Mouse (Mus musculus) lung, adult 18-20 months (tissue): Measurements from ENCODE around the gene Xab2.
"Not testable (repeated sequence)": the region's sequence is repeated elsewhere in the genome, so short reads cannot be mapped to it uniquely, and the experiment has no call there.

Experiments used
- DNase-seq, 2 experiments: peaks; one replicate each; pipeline ENCODE4 v3.0.0; 2022; ENCODE audit warnings: mixed read lengths in 2 of 2

The Xab2 gene

DNA sequence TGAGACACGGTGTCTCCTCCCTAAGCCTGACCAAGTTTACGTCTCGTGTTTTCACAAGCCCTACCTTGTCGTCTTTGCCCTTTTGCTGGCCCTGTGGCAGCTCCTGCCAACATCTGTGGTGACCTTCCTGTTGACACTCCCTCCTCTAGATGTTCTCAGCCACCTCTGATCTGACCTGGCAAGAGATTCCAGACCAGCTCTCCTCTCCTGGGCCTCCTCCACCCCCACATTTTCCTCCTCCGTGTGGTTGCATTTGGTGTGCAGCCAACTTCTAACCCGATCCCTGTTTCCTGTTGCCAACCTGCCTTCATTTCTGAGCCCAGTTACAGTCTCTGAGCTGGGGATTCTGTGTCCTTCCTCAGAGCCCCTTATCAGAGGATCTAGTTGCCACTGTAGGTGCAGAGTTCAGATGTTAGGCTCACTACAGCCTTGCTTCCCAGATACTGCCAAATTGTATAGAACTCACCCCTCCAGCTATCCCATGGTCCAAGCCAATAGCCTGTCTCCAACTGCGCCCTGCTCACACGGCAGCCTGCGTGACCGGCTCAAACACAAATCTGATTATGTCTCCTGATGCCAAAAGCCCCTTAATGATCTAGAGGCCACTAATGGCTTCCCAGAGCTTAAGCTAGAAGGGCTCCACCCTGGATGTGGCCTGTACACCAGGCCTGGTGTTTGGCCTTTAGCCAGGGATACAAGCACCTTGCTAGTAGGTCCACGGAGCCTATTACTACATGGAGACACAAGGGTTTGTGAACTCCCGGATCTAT is 11.9 kb downstream of the Xab2 start:
- DNase-seq, result peak; percentile 78 to 85

DNA sequence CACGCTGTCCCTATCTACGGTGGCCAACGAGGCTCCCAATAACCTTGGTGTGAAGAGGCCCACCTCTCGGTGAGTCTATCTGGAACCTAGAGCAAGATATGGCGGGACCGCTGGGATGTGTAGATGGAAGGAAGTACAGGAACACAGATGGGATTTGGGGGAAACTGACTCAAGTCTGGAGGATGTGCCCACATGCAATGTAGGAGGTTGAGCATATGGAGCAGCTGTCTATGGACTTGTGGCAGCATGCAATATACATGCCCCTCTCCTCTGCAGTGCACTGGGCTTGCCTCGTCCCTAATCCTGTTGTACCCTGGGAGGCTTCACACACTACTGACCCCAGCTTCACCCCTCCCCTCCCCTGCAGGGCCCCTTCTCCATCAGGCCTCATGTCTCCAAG is 13.3 kb downstream of the Xab2 start:
- DNase-seq, result no peak

DNA sequence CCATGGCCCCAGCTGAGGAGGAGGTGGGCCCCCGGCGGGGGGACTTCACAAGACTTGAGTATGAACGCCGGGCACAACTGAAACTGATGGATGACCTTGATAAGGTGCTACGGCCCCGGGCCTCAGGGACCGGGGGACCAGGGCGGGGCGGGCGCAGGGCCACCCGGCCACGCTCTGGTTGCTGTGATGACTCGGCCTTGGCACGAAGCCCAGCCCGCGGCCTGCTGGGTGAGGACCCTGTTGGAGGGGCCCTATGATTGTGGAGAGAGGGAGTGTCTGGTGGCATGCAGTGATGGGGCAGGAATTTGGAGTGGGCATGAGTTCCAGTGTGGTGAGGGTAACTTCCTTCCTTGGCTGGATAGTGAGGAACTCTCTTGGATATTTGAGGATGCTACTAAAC is 14.5 kb downstream of the Xab2 start:
- no peak for DNase-seq

DNA sequence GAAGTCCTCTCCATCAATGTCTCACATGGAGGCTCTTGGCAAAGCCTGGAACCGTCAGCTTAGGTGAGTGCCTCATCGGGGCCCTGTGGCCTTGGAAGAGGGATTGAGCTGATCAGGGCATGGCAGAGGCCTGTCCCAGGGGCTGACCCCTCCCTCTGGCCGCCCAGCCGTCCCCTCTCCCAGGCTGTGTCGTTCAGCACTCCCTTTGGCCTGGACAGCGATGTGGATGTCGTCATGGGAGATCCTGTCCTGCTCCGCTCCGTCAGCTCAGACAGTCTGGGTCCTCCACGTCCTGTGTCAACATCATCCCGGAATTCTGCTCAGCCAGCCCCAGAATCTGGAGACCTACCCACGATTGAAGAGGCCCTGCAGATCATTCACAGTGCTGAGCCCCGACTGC is 17.7 kb downstream of the Xab2 start:
- no peak for DNase-seq

DNA sequence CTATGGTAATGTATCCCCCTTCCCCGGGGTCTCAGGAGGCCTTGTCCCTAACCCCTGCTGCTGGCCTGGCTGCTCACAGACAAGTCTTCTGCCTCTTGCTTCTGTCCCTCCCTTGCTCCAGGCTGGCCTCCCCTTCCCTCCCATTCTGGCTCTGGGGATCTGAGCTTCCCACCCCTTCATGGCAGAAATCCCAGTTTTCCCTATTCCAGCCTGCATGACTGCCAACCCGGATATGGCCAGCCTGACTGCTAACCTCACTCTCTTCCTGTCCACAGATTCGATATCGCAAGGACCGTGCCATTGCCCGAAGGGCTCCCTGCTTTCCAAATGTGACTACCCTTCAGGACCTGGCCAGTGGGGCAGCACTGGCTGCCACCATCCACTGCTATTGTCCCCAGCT is 20.7 kb downstream of the Xab2 start:
- DNase-seq, result peak; percentile 38 to 42

DNA sequence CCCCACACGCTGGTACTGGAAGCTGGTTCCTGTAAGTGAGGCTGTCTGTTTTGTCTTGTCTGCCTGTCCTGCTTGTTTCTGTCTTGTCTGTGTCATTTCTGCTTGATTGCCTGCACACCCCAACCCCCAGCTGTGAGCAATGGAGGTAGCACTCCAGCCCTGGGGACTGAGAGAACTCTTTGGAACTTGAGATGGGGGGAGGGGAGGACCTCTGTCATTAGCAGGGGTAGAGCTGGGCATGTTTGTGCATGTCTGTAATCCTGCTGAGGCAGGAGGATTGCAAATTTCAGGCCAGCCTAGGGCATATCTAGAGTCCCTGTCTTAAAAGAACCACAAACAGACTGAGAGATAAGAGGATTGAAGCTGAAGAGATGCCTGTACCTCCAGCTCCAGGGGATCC is 21.9 kb downstream of the Xab2 start:
- no peak for DNase-seq

DNA sequence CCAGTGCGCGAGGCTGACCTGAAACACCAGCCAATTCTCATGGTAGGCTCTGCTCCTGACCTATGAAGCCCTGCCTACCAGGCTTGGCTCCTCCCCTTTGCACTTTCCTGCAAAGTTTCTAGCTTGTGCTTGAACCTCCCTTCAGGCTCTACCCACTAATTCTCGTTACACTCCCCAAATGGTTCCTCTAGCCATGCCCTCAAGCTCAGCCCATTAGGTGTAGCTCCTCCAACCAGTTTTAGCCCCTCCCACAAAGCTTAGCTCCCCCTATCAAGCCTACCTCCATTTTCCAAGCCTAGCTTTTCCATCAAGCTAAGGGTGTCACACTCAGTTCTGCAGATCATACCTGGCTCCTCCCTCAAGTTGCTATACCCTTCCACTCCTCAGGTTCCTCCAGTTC is 23.1 kb downstream of the Xab2 start:
- DNase-seq, result no peak

DNA sequence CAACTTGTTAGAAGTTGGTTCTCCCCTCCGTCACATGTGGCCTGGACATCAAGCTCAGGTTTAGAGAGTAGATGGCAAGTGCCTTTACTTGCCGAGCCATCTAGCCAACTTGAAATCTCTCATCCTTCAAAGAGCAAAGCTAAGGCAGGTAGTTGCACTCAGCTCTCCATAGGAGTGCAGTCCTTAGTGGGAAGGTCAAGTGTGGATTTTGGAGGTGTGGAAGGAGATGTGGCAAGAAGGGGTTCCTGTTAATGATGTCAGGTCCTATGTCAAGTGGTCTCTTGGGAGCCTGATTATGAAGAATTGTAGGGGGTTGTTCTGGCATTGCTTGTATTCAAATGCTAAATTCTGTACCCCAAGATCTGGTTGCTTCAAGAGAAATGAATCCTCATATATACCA is 26.6 kb downstream of the Xab2 start:
- peak; percentile 49 to 63 for DNase-seq

DNA sequence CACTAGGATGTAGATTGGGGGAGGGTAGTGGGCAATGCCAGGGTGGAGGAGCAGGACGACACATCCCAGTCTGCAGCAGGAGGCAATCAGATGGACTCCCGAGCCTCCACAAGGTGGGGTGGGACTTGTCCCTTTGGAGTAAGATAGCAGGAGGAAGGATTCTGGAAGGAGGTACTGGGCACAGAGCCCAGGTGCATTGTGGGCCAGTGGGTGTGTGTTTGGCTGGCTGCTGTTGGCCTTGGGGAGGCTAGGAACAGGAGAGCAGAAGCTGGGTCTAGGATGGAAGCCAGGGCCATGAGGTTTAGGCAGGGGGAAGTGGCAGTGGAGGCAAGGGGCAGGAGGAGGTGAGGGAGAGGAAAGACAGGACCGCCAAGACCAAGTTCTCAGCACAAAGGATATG is 27.6 kb downstream of the Xab2 start:
- DNase-seq, result peak; percentile 47 to 48

DNA sequence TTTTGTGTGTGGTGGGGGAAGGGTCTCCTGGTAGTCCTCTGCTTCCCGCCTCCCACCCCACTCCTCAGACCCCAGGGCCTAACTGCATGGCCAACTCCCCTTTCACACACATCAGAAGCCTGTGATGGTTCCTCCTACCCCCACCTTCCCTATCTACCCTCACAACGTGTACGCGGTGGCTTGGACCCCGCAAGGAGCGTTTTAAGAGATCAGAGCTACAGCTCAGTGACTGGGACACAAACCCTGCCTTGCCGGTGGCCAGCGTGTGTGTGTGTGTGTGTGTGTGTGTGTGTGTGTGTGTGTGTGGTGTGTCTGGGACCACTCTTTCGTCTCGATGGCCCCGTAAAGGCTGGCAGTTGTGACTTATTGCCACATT is 32.9 kb downstream of the Xab2 start:
- no peak for DNase-seq

DNA sequence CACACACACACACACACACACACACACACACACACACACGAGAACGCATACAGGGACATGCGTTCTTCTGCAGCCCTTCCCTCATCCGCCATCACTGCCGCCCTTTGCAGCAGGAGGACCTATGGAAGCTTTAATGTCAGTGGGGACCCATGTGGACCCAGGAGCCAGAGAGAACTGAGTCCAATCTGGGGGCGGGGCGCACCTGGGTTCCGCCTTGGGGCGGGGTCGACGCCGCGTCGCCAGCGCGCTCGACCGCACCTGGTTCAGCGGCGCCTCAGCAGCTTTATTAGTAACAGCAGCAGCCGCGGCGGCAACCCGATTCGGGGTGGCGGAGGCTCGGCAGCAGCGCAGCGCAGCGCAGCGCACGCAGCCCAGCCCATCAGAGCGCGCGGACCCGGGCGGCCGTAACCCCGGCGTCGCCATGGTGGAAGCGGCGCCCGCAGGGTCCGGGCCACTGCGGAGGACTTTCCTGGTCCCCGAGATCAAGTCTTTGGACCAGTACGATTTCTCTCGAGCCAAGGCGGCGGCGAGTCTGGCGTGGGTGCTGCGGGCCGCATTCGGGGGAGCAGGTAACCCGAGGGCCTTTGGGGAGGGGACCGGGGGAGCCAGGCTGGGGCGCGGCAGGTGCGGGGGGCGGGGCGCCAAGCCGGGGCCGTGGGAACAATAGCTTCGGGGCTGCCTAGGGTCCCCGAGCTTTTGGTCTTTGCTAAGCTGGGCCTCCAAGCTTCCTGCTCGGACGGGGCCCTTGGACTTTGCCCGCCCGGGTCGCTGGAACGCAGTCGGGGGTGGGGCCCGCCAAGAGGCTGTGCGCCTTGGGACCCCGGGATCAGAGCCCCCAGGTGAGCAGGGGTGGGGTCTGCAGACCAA is 33.5 kb downstream of the Xab2 start:
- DNase-seq, result peak; percentile 78 to 85

DNA sequence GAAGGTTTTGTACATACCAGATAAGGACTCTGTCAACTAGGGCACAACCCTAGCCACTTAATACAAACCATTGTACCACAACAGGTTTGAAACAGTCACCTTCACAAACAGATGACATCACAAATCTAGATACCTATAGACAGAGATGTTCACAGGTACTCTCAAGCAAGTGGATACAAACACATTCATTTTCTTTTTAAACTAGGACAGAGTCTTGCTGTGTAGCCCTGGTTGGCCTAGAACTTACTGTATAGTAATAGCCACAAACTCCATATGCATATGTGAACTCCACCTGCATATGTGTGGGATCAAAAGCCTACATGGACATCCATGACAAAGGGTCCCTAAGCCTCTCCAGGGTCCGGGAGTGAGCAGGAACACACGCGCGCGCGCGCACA is 34.1 kb downstream of the Xab2 start, which contains the start of gene Camsap3:
Gene Camsap3 (plus strand): TSS at position 301 of the 398 bp plus-strand sequence.
- DNase-seq, result no peak

DNA sequence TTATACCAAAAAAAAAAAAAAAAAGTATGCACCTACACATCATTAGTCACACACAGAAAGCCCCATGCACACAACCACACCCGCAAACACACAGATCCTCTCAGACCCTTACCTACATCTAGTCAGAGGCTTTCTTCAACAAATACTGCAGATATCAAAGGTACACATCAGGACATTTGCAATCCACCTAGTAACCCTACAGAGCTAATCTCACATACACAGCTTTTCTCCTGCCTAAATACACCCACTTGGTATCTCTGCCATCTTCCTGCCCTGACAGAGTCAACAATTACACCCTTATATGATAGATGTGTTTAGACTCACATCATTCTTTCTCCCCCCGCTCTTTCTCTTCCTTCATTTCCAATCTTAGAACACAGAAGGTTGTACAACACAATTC is 34.7 kb downstream of the Xab2 start:
- no peak for DNase-seq

DNA sequence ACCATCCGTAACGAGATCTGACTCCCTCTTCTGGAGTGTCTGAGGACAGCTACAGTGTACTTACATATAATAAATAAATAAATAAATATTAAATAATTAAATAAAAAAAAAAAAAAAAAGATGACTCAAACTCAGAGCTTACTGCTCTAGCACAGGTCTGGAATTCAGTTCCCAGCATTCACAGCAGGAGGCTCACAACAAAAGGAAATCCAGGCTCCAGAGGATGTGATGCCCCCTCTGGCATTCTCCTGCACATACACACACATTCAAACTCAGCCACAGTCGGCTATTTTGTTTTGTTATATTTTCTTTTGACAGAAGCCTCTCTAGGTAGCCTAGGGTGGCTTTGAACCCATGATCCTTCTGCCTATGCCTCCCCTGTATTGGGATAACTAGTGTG is 39.2 kb downstream of the Xab2 start:
- not testable (repeated sequence) for DNase-seq

DNA sequence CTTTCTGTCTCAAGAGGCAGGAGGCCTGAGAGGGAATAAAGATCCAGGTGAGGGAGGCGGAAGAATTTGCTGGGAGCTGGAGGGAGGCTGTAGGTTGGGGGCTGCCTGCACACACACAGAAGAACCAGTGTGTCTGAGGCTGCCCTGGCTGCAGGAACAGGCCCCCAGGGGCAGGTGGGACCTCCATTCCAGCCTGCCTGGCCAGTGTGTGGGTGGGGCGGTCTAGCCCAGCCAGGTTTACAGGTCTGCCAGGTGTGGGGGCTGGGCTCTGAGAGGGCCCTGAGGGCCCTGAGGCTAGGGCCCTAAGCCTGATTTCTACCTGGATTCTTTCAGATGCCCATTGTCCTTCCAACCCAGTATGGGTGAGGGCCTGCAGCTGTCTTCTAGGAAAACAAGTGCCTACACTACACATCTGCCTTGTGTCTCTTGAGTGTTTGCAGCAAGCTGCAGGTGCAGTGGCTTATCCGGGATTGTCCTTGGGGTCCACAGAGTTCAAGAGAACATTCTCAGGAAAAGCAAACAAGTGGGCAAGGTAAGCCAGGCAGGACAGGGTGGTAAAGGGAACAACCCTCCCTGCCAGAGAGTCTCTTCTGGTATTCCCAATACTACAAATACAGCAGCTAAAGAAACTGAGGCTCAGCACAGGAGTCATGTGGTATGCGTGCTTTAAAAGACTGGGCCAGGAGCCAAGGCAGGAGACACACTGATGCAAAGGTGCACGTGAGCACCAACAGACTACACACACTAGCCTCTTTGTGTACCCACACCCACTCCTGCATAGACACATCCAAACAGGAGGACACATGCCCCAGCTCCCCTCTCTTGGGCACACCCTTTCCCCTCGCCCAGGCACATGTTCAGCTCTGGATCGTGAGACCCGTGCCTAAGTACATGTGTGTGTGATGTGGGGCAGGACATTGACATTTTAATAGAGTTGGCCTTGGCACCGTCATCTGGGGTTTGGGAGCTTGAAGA is 41.4 kb downstream of the Xab2 start:
- no peak for DNase-seq

DNA sequence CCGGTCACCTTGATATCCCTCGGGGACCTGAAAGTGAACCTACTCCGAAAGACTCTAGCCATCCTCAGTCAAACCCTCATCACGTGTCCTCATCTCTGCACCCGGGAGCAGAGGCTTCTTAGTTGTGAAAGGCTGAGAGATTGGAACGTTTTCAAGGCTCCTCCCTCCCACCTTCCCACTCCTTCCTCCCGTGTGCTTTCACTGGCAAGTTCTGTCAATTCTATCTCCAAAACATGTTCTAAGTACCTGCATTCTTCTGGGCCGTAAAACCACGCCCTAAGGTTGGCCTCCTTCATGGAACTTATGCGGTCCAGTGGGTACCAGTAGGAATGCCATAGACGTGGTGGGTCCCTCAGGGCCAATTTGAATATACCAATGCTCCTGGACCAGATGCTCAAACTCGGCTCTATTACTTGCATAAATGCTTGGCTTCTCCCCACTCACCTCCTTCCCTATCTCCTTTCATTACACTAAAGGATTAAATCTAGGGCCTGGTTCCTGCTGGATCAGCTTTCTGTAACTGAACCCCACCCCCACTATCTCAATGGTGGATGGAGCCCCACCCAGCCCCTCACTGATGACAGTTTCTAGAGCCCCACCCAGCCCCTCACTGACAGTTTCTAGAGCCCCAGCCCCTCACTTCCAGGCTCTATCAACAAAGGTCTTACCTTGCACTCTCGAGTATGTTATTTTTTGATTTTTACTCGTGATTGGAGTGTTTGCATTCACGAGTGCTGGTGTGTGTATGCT is 44.7 kb downstream of the Xab2 start:
- DNase-seq, result no peak

DNA sequence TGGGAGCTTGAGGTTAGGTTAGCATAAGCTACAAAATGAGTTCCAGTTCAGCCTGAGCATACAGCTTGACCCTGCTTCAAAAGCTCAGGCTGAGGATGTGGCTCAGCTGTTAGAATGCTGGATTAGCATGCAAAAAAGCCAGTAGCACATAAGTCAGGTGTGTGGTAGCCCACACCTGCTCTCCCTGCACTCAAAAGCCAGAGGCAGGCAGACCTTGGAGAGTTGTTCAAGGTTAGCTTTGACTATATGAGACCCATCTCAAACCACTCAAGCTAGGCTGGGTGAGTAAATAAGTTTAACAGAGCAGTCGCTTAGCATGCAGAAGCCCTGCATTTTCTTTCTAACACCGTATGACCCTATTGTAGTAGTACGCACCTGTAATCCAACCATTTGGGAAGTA is 46.6 kb downstream of the Xab2 start:
- no peak for DNase-seq

DNA sequence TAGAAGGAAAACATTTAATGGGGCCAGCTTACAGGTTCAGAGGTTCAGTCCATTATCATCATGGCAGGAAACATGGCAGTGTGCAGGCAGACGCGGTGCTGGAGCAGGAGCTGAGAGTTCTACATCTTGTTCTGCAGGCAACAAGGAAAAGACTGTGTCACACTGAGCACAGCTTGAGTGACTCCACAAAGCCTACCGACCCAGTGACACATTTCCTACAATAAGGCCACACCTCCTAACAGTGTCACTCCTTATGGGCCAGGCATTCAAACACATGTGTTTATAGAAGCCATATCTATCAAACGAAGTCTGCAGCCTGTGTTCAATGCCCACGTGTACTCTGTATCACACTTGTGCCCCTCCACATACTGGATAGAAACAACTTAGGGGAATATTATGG is 51.3 kb downstream of the Xab2 start:
- no peak for DNase-seq

DNA sequence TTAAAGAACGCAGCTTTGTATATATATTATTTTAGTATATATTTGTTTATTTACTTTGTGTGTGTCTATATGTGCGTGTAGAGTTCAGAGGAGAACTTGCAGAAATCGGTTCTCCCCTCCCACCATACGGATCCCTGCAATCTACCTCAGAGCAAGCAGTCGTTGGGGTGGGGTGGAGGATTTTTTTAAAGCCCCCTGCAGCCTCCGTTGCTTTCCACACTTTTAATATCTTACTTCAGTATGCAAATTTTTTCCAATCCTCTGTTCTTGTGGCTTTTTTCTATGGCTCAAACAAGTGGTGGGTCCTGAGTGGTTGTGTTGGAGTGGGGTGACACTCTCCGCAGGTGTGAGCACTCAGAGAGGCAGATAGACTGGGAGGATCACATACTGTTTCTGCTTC is 52.7 kb downstream of the Xab2 start:
- no peak for DNase-seq

DNA sequence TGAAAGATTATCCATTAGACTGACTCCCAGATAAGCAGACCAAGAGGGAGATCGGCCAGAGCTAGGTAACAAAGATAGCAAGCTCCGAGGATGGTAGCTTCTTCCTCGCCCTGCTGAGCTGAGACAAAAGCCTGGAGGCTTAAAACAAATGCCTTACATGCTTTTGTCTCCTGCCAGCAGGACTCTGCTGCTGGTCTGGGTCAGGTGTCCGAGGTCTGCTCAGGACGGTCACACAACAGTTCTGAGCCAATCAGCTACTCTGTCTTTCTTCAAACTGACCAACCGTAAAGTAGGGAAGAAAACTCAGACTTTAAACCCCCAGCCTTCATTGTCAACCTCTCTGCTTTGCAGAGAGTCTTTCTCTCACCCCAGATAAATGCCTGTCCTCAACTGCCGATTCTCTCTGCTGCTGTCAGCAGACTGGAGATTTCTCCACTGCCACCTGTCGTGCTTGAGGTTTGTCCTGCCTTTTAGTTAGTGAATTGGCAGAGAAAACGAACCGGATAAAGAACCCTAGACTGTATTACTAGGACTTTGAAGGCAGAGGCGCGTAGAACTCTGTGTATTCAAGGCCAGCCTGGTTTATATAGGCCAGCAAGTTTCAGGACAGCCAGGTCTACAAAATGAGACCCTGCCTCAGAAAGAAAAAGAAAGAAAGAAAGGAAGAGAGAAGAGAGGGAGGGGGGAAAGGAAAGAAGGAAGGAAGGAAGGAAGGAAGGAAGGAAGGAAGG is 53.3 kb downstream of the Xab2 start, which contains the start of gene C330021F23Rik:
Gene C330021F23Rik (plus strand): TSS at position 350 of the 731 bp plus-strand sequence.
- no peak for DNase-seq
